Comparison of ENCODE assay signal across 8 mouse cellular contexts in genomic region chr7:101460608-101460957, GRCm38 (mm10). TPM values are rescaled to one million over a fixed set of nuclear protein-coding genes. Genes with fewer than 3 reads are reported as not detected.
DNase-seq lines count a peak whose midpoint lies in the region; ATAC-seq lines count a peak whose summit lies in the region.

No protein-coding gene starts in this region.

- no peaks in the 10 kb centered on the region for H3K9me3 ChIP-seq in forebrain, embryonic 14.5 days (replicated peaks; ENCODE audit: control insufficient read depth, low read length)
- H3K9me3 ChIP-seq in forebrain, embryonic 11.5 days (ENCODE audit: control insufficient read depth, low read length) = no peaks in the 10 kb centered on the region
- H3K9me3 ChIP-seq in hindbrain, embryonic 14.5 days (ENCODE audit: control insufficient read depth, low read length) = no peaks in the 10 kb centered on the region

- no peaks in the 10 kb centered on the region for H3K27me3 ChIP-seq in forebrain, embryonic 14.5 days (replicated peaks; ENCODE audit: control insufficient read depth, insufficient read depth, low read length)
- H3K27me3 ChIP-seq in forebrain, embryonic 11.5 days (ENCODE audit: control insufficient read depth, insufficient read depth, low read length) = 0 out of 2 replicates have a peak, but pooled peaks cover 2% of the 10 kb centered on the region
- H3K27me3 ChIP-seq in hindbrain, embryonic 14.5 days (ENCODE audit: control insufficient read depth, insufficient read depth, low read length) = no peaks in the 10 kb centered on the region

- peak; percentile 78 for ATAC-seq in forebrain, embryonic 14.5 days
- ATAC-seq in forebrain, embryonic 11.5 days (replicated peaks; ENCODE audit: low FRiP score) = no peak
- ATAC-seq in hindbrain, embryonic 14.5 days (ENCODE audit: low FRiP score) = peak; percentile 72

- H3K4me2 ChIP-seq in forebrain, embryonic 14.5 days (ENCODE audit: low read length) = no peak overlapping the region
- no peak overlapping the region for H3K4me2 ChIP-seq in forebrain, embryonic 11.5 days (ENCODE audit: low read depth, low read length, severe bottlenecking)
- H3K4me2 ChIP-seq in hindbrain, embryonic 14.5 days (replicated peaks) = no peak overlapping the region

- peak; percentile 78 for DNase-seq in forebrain, embryonic 14.5 days (ENCODE audit: low spot score)
- DNase-seq in forebrain, embryonic 11.5 days (ENCODE audit: low spot score) = no peak
- peak; percentile 84 to 88 for DNase-seq in right cerebral cortex, postnatal 10 days (ENCODE audit: low spot score in 2 of 2)
- no peak for DNase-seq in right cerebral cortex, postnatal 36 days (ENCODE audit: low spot score in 2 of 2)
- no peak for DNase-seq in hindbrain, embryonic 14.5 days (ENCODE audit: low spot score)
- DNase-seq in right cerebral cortex, postnatal 4 days = peak; percentile 66
- DNase-seq in frontal cortex, postnatal 14 days (ENCODE audit: low spot score in 2 of 2) = no peak
- no peak for DNase-seq in thymus, adult 18-20 months

- 22% methylated on average over 10 of the region's 10 CpGs for WGBS in forebrain, embryonic 14.5 days
- 58% methylated on average over 10 of the region's 10 CpGs for WGBS in forebrain, embryonic 11.5 days
- 30% methylated on average over 10 of the region's 10 CpGs for WGBS in hindbrain, embryonic 14.5 days

- no peak overlapping the region for H3K4me3 ChIP-seq in forebrain, embryonic 14.5 days (ENCODE audit: low read depth, low read length)
- H3K4me3 ChIP-seq in forebrain, embryonic 11.5 days (ENCODE audit: low read depth, low read length) = no peak overlapping the region
- H3K4me3 ChIP-seq in hindbrain, embryonic 14.5 days (replicated peaks; ENCODE audit: low read length) = no peak overlapping the region

- 0 out of 2 replicates have a peak overlapping the region, but pooled peaks have one; percentile 27 for H3K27ac ChIP-seq in forebrain, embryonic 14.5 days (ENCODE audit: low read depth, low read length)
- no peak overlapping the region for H3K27ac ChIP-seq in forebrain, embryonic 11.5 days (ENCODE audit: low read depth, low read length)
- no peak overlapping the region for H3K27ac ChIP-seq in hindbrain, embryonic 14.5 days

- no peaks in the 10 kb centered on the region for H3K36me3 ChIP-seq in forebrain, embryonic 14.5 days (ENCODE audit: control insufficient read depth, insufficient read depth, low read length)
- no peaks in the 10 kb centered on the region for H3K36me3 ChIP-seq in forebrain, embryonic 11.5 days (ENCODE audit: control insufficient read depth, insufficient read depth, low read length)
- H3K36me3 ChIP-seq in hindbrain, embryonic 14.5 days (replicated peaks; ENCODE audit: control insufficient read depth, insufficient read depth) = no peaks in the 10 kb centered on the region

- peaks cover 10% of the 10 kb centered on the region for H3K4me1 ChIP-seq in forebrain, embryonic 14.5 days (ENCODE audit: control insufficient read depth, insufficient read depth, low read length)
- H3K4me1 ChIP-seq in forebrain, embryonic 11.5 days (replicated peaks; ENCODE audit: control insufficient read depth, insufficient read depth, low read length) = 0 out of 2 replicates have a peak, but pooled peaks cover 3% of the 10 kb centered on the region
- H3K4me1 ChIP-seq in hindbrain, embryonic 14.5 days (replicated peaks; ENCODE audit: control insufficient read depth, insufficient read depth, low read length) = peaks cover 14% of the 10 kb centered on the region

- H3K9ac ChIP-seq in forebrain, embryonic 14.5 days (ENCODE audit: low read length) = no peak overlapping the region
- H3K9ac ChIP-seq in forebrain, embryonic 11.5 days (ENCODE audit: low read length) = no peak overlapping the region
- H3K9ac ChIP-seq in hindbrain, embryonic 14.5 days = no peak overlapping the region

RNA-seq across cellular contexts. Expression of gene Pde2a, which starts 39.1 kb away (rescaled TPM):
- 27.0 and 34.7 TPM in 2 replicates for polyA plus RNA-seq in forebrain, embryonic 14.5 days (2014; fragmentation: Nextera tagmentation; extraction: Ambion mirVana)
- 18.6 and 22.7 TPM in 2 replicates for polyA plus RNA-seq in forebrain, embryonic 11.5 days (2014; fragmentation: Nextera tagmentation; extraction: Ambion mirVana)
- polyA plus RNA-seq in hindbrain, embryonic 14.5 days (2014; fragmentation: Nextera tagmentation; extraction: Ambion mirVana) = 25.9 and 26.6 TPM in 2 replicates

RNA-seq across cellular contexts. Expression of gene Gm45837, which starts 49.9 kb away (rescaled TPM):
- polyA plus RNA-seq in forebrain, embryonic 14.5 days (2014; fragmentation: Nextera tagmentation; extraction: Ambion mirVana) = not detected in 2 replicates
- polyA plus RNA-seq in forebrain, embryonic 11.5 days (2014; fragmentation: Nextera tagmentation; extraction: Ambion mirVana) = not detected in 2 replicates
- 1.3 TPM in 1 of 2 replicates, not detected in the other for polyA plus RNA-seq in hindbrain, embryonic 14.5 days (2014; fragmentation: Nextera tagmentation; extraction: Ambion mirVana)

Comparison
In these comparisons a context has a peak if more than half of its experiments do, and no peak if none do; other contexts are left out.
1. DNase-seq: peak in forebrain, embryonic 14.5 days (single experiment), right cerebral cortex, postnatal 10 days (2 of 2) and right cerebral cortex, postnatal 4 days (single experiment); none in forebrain, embryonic 11.5 days (single experiment), right cerebral cortex, postnatal 36 days (0 of 2), hindbrain, embryonic 14.5 days (single experiment), frontal cortex, postnatal 14 days (0 of 2) and thymus, adult 18-20 months (0 of 2).